Mouse (Mus musculus) hindbrain, embryonic 16.5 days (tissue): Measurements from ENCODE around the gene Odf4. TPM values are rescaled to one million over a fixed set of nuclear protein-coding genes. Genes with fewer than 3 reads are reported as not detected.
"Not testable (repeated sequence)": the region's sequence is repeated elsewhere in the genome, so short reads cannot be mapped to it uniquely, and the experiment has no call there.

Source experiments
- ATAC-seq: fragments of 200-750 bp; cut with Nextera tagmentation; 2 replicates; pipeline ENCODE4 v1.8.0; 2017; ENCODE audit warnings: moderate TSS enrichment, moderate library complexity
- H3K27ac ChIP-seq: fragments of 300-500 bp; sonication (generic); 2 replicates; pipeline ENCODE4 v1.5.1; 2014; ENCODE audit warnings: low read depth, mild to moderate bottlenecking, control low read depth, low read length, moderate library complexity
- H3K27me3 ChIP-seq: fragments of 300-500 bp; sonication (generic); replicated peaks from 2 replicates; pipeline ENCODE4 v1.6.1; 2014; ENCODE audit warnings: low read length; ENCODE audit not compliant: control insufficient read depth, insufficient read depth
- H3K36me3 ChIP-seq: fragments of 300-500 bp; sonication (generic); 2 replicates; pipeline ENCODE4 v1.6.1; 2014; ENCODE audit warnings: mild to moderate bottlenecking, low read length, moderate library complexity, mixed read lengths; ENCODE audit not compliant: control insufficient read depth, insufficient read depth
- H3K4me1 ChIP-seq: fragments of 300-500 bp; sonication (generic); 2 replicates; pipeline ENCODE4 v1.6.1; 2014; ENCODE audit warnings: low read depth, low read length; ENCODE audit not compliant: control insufficient read depth, insufficient read depth
- H3K4me2 ChIP-seq: fragments of 300-500 bp; sonication (generic); 2 replicates; pipeline ENCODE4 v1.6.1; 2014; ENCODE audit warnings: mild to moderate bottlenecking, low read length, control low read depth, moderate library complexity
- H3K4me3 ChIP-seq: fragments of 300-500 bp; sonication (generic); 2 replicates; pipeline ENCODE4 v1.5.1; 2014; ENCODE audit warnings: mild to moderate bottlenecking, low read length, control low read depth, moderate library complexity
- H3K9ac ChIP-seq: fragments of 300-500 bp; sonication (generic); 2 replicates; pipeline ENCODE4 v1.6.1; 2014; ENCODE audit warnings: low read depth, mild to moderate bottlenecking, control low read depth, low read length, moderate library complexity
- H3K9me3 ChIP-seq: fragments of 300-500 bp; sonication (generic); 2 replicates; pipeline ENCODE4 v1.6.1; 2014; ENCODE audit warnings: mild to moderate bottlenecking, low read length, moderate library complexity; ENCODE audit not compliant: control insufficient read depth
- WGBS: fragments of 180-500 bp; shearing (Covaris S2); extraction: QIAGEN DNeasy Blood & Tissue Kit; methylation state at CpG from one replicate; pipeline ENCODE4 v1.1.7; 2014; 5-methylcytosine and 5-hydroxymethylcytosine counted together
- polyA plus RNA-seq: library from polyadenylated mRNA; unstranded; fragments of >200 nt; fragmentation: Nextera tagmentation; extraction: Ambion mirVana; gene quantifications from 2 replicates; pipeline ENCODE4 v1.2.1, GENCODE M21; 2015

Gene Odf4
- polyA plus RNA-seq, 1 experiment from 2014 or later, result 0.34 TPM

GRCm38 (mm10) chr11:68936951-68937350 lies 10.1 kb upstream of the Odf4 start:
- WGBS, result 97% methylated on average over 4 of the region's 4 CpGs

DNA sequence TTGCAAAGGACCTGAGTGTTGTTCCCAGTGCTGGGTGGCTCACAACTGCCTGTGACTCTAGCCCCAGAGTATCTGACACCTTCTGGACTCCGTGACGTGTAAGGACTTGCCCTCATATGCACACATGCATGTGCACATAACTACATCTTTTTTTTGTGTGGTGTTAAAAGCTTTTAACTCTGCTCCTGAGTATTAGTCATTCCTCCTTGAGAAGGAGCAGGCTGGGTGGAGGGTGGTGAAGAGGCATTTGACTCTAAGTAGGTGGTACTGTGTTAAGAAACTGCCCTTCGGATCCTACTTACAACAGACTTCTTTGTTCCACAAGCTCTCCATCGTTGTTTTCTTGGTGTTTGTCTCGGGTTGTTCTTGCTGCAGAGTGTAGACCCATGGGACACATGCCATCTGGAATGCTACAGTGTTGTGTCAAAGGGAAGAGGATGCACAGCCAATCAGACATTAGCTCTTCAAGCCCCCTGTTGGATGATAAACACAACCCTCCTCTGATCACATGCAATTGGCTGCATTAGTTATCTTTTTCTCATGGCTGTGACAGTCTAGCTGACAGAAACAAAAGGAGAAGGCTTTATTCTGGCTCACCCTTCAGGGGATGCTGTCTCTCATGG lies 7.1 kb upstream of the Odf4 start:
- 61% methylated on average over 5 of the region's 5 CpGs for WGBS
- no peak overlapping the region for H3K4me3 ChIP-seq
- ATAC-seq, result peak; percentile 58
- no peaks in the 10 kb centered on the region for H3K4me1 ChIP-seq
- H3K9me3 ChIP-seq, result no peaks in the 10 kb centered on the region
- no peaks in the 10 kb centered on the region for H3K36me3 ChIP-seq
- no peak overlapping the region for H3K27ac ChIP-seq
- H3K27me3 ChIP-seq, result no peaks in the 10 kb centered on the region
- no peak overlapping the region for H3K4me2 ChIP-seq
- H3K9ac ChIP-seq, result no peak overlapping the region

More at GRCm38 (mm10) chr11:68936951-68937350, 10.1 kb upstream of the Odf4 start:
- ATAC-seq, H3K4me1 ChIP-seq, H3K4me3 ChIP-seq, H3K36me3 ChIP-seq, H3K4me2 ChIP-seq, H3K9ac ChIP-seq, H3K27me3 ChIP-seq, H3K9me3 ChIP-seq, H3K27ac ChIP-seq: not testable (repeated sequence)

GRCm38 (mm10) chr11:68929947-68930346 lies 3.1 kb upstream of the Odf4 start:
- ATAC-seq, result no peak
- no peak overlapping the region for H3K27ac ChIP-seq
- H3K27me3 ChIP-seq, result no peaks in the 10 kb centered on the region
- WGBS, result 87% methylated on average over 6 of the region's 6 CpGs
- no peaks in the 10 kb centered on the region for H3K4me1 ChIP-seq
- no peak overlapping the region for H3K4me3 ChIP-seq
- H3K36me3 ChIP-seq, result no peaks in the 10 kb centered on the region
- no peak overlapping the region for H3K9ac ChIP-seq
- no peak overlapping the region for H3K4me2 ChIP-seq
- H3K9me3 ChIP-seq, result no peaks in the 10 kb centered on the region

- H3K4me1 ChIP-seq, result no peaks in the 10 kb centered on the region
- no peak overlapping the region for H3K9ac ChIP-seq
- no peak for ATAC-seq
- 86% methylated on average over 2 of the region's 2 CpGs for WGBS
- H3K36me3 ChIP-seq, result no peaks in the 10 kb centered on the region
- H3K4me2 ChIP-seq, result no peak overlapping the region
- H3K27ac ChIP-seq, result no peak overlapping the region
- no peaks in the 10 kb centered on the region; the same call in 1 of the 2 replicates for H3K27me3 ChIP-seq
- H3K4me3 ChIP-seq, result no peak overlapping the region
- H3K9me3 ChIP-seq, result no peaks in the 10 kb centered on the region
Measured at GRCm38 (mm10) chr11:68924749-68925148, 2.1 kb downstream of the Odf4 start.

- Histone ChIP-seq H3K9ac (no peak overlapping the region), H3K4me2 (no peak overlapping the region), H3K4me3 (no peak overlapping the region), H3K4me1 (no peaks in the 10 kb centered on the region), H3K27ac (no peak overlapping the region), H3K36me3 (no peaks in the 10 kb centered on the region), H3K27me3 (no peaks in the 10 kb centered on the region; the same call in 1 of the 2 replicates), H3K9me3 (no peaks in the 10 kb centered on the region)
- no peak for ATAC-seq
- WGBS, result 58% methylated on average over 3 of the region's 3 CpGs
Measured at GRCm38 (mm10) chr11:68923191-68923590, 3.7 kb downstream of the Odf4 start.

DNA sequence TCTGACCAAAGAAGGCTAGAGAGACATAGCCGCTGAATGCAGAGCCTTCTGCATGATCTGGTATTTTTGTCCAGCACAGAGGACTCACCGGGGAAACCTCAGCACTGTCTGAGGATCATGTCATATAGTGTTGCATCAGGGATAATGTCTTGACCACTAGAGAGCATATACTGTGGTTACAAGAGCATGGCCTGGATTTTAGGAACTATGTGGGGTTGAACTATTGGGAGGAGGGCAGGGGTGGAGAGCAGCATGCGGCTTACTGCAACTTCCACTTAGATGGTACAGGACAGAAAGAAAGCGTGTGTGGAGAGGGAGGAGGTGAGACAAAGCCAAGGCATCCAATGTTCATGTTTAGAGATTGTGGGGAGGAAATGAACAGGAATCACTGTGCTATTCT lies 12.3 kb downstream of the Odf4 start:
- H3K27ac ChIP-seq, result no peak overlapping the region
- no peaks in the 10 kb centered on the region for H3K9me3 ChIP-seq
- no peak overlapping the region for H3K4me3 ChIP-seq
- 90% methylated on average over 4 of the region's 4 CpGs for WGBS
- no peaks in the 10 kb centered on the region for H3K27me3 ChIP-seq
- no peaks in the 10 kb centered on the region for H3K36me3 ChIP-seq
- ATAC-seq, result no peak
- no peak overlapping the region for H3K4me2 ChIP-seq
- H3K4me1 ChIP-seq, result no peaks in the 10 kb centered on the region
- no peak overlapping the region for H3K9ac ChIP-seq

GRCm38 (mm10) chr11:68911531-68912177 lies 15.2 kb downstream of the Odf4 start:
- no peak overlapping the region for H3K4me2 ChIP-seq
- no peaks in the 10 kb centered on the region for H3K27me3 ChIP-seq
- H3K36me3 ChIP-seq, result peaks cover 3% of the 10 kb centered on the region; the same call in 1 of the 2 replicates
- H3K27ac ChIP-seq, result no peak overlapping the region
- H3K4me1 ChIP-seq, result no peaks in the 10 kb centered on the region
- WGBS, result 61% methylated on average over 14 of the region's 14 CpGs
- H3K9ac ChIP-seq, result no peak overlapping the region
- H3K4me3 ChIP-seq, result no peak overlapping the region
- no peak for ATAC-seq
- H3K9me3 ChIP-seq, result no peaks in the 10 kb centered on the region

DNA sequence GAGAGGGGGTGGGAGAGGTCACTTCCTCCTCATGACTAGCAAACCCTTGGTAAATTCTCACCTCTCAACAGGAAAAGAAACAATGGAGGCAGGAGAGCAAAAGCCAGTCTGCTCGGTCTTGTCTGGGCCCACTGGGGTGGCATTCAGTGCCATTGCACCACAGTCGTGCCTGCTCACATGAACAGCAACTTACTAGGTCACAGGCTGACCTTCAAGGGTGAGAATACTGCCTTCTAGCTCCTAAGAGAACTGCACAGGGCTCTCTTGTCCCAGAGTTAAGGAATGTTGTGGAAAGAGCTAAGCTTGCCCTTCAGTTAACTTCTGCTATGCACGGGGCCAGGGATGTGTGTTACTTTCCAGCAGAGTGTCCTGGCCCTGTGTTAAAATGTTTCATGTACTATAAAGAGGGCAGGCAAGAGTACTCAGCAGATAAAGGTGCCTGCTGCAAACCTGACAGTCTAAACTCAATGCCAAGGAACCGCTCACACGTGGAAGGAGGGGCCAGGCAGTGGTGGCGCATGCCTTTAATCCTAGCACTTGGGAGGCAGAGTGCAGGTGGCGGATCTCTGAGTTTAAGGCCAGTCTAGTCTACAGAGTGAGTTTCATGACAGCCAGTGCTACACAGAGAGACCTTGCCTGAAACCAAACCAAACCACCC lies 17.9 kb downstream of the Odf4 start:
- H3K27ac ChIP-seq, result no peak overlapping the region
- H3K4me1 ChIP-seq, result no peaks in the 10 kb centered on the region
- no peak overlapping the region for H3K4me3 ChIP-seq
- H3K9me3 ChIP-seq, result no peaks in the 10 kb centered on the region
- H3K36me3 ChIP-seq, result peaks cover 21% of the 10 kb centered on the region
- no peaks in the 10 kb centered on the region for H3K27me3 ChIP-seq
- 55% methylated on average over 7 of the region's 7 CpGs for WGBS
- no peak for ATAC-seq
- no peak overlapping the region for H3K4me2 ChIP-seq
- H3K9ac ChIP-seq, result no peak overlapping the region

DNA sequence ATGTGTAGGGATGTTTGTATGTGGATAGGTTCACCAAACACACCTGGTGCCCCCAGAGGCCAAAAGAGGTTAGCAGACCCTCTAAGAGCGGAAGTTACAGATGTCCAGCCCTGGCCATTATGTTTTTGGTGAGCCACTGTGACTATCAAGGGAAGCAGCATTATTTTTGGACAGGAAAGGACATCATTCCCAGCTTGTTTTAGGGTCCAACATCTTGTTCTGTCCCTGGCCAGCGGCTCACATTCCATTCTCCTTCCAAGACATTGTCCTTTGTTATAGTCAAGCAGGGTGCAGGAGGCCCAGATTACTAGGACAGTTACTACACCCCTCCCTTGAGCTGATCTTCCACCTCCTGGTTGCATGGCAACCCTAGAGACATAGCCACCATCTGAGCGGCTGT lies 19.6 kb downstream of the Odf4 start:
- H3K9me3 ChIP-seq, result no peaks in the 10 kb centered on the region
- ATAC-seq, result no peak
- no peak overlapping the region for H3K4me3 ChIP-seq
- H3K27me3 ChIP-seq, result no peaks in the 10 kb centered on the region
- no peak overlapping the region for H3K9ac ChIP-seq
- H3K4me1 ChIP-seq, result peaks cover 8% of the 10 kb centered on the region
- WGBS, result 70% methylated on average over 3 of the region's 3 CpGs
- H3K4me2 ChIP-seq, result no peak overlapping the region
- no peak overlapping the region for H3K27ac ChIP-seq
- peaks cover 31% of the 10 kb centered on the region for H3K36me3 ChIP-seq
